Mouse (Mus musculus) forebrain, embryonic 13.5 days (tissue): Measurements from ENCODE around the gene Ampd1. TPM values are rescaled to one million over a fixed set of nuclear protein-coding genes. Genes with fewer than 3 reads are reported as not detected.

Experiments
- ATAC-seq: fragments of 200-750 bp; cut with Nextera tagmentation; 2 replicates; pipeline ENCODE4 v1.8.0; 2017
- H3K27ac ChIP-seq: fragments of 300-500 bp; sonication (generic); 2 replicates; pipeline ENCODE4 v1.5.1; 2015; ENCODE audit warnings: inconsistent platforms, mild to moderate bottlenecking, moderate library complexity
- H3K27me3 ChIP-seq: fragments of 300-500 bp; sonication (generic); 2 replicates; pipeline ENCODE4 v1.6.1; 2015; ENCODE audit warnings: mild to moderate bottlenecking, inconsistent platforms
- H3K36me3 ChIP-seq: fragments of 300-500 bp; sonication (generic); 2 replicates; pipeline ENCODE4 v1.6.1; 2015; ENCODE audit warnings: mild to moderate bottlenecking, inconsistent platforms; ENCODE audit not compliant: poor library complexity, severe bottlenecking
- H3K4me1 ChIP-seq: fragments of 300-500 bp; sonication (generic); 2 replicates; pipeline ENCODE4 v1.6.1; 2015; ENCODE audit warnings: inconsistent platforms
- H3K4me2 ChIP-seq: fragments of 300-500 bp; sonication (generic); 2 replicates; pipeline ENCODE4 v1.6.1; 2015; ENCODE audit warnings: inconsistent platforms, mild to moderate bottlenecking, moderate library complexity
- H3K4me3 ChIP-seq: fragments of 300-500 bp; sonication (generic); 2 replicates; pipeline ENCODE4 v1.5.1; 2015; ENCODE audit warnings: mild to moderate bottlenecking, inconsistent platforms
- H3K9ac ChIP-seq: fragments of 300-500 bp; sonication (generic); 2 replicates; pipeline ENCODE4 v1.6.1; 2015; ENCODE audit warnings: mild to moderate bottlenecking, inconsistent platforms
- H3K9me3 ChIP-seq: fragments of 300-500 bp; sonication (generic); replicated peaks from 2 replicates; pipeline ENCODE4 v1.6.1; 2016; ENCODE audit warnings: inconsistent platforms
- WGBS: fragments of 180-500 bp; shearing (Covaris S2); methylation state at CpG from one replicate; pipeline ENCODE4 v1.1.7; 2015; 5-methylcytosine and 5-hydroxymethylcytosine counted together
- polyA plus RNA-seq: library from polyadenylated mRNA; unstranded; fragments of >200 nt; fragmentation: Nextera tagmentation; extraction: Ambion mirVana; gene quantifications from 2 replicates; pipeline ENCODE4 v1.2.1, GENCODE M21; 2015

Ampd1 gene
- not detected in 2 replicates for polyA plus RNA-seq

DNA sequence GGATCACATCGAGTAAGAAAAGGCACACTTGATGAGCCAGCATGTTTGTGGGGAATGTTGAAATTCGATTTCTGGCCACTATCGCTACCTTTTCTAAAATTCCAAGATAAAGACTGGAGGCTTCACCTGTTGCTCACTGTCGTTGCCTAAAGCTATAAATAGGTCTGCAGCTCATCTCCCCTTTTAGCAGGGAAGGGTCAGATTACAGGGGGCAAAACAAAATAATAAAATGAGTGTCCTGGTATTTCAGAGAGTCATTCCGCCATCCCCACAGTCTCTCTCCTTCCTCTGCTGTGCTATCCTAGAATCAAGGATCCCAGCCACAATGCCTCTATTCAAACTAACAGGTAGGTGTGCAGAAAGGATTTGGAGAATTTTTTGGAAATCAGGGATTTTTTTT lies at the start of gene Ampd1:
Ampd1 (plus strand) TSS at position 244 of the 400 bp plus-strand sequence.
- no peak within 1 kb of the TSS for H3K27ac ChIP-seq
- 0 out of 2 replicates have a peak, but pooled peaks cover 2% of the 10 kb centered on the region for H3K27me3 ChIP-seq
- H3K36me3 ChIP-seq = peaks cover 6% of the 10 kb centered on the region
- no peak within 1 kb of the TSS for H3K4me3 ChIP-seq
- no peak within 1 kb of the TSS for H3K9ac ChIP-seq
- H3K4me1 ChIP-seq = no peaks in the 10 kb centered on the region
- 80% methylated on average over 5 of the region's 5 CpGs for WGBS
- no peak for ATAC-seq
- H3K4me2 ChIP-seq = no peak within 1 kb of the TSS
- H3K9me3 ChIP-seq = no peaks in the 10 kb centered on the region

DNA sequence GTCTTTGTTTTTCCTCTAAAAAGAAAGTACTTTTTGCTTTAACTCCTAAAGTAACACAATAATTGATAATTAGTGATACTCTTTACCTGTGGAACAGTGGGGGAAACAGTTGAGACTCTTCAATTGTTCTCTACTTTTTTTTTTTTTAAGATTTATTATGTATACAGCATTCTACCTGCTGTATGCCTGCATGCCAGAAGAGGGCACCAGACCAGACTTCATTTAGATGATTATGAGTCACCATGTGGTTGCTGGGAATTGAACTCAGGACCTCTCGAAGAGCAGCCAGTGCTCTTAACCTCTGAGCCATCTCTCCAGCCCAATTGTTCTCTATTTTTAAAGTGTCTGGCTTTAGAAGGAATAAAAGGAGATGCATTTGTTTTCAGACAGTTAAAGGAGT lies 47.6 kb upstream of the Ampd1 start:
- WGBS = 98% methylated on average over 1 of the region's 1 CpGs
- no peak for ATAC-seq

DNA sequence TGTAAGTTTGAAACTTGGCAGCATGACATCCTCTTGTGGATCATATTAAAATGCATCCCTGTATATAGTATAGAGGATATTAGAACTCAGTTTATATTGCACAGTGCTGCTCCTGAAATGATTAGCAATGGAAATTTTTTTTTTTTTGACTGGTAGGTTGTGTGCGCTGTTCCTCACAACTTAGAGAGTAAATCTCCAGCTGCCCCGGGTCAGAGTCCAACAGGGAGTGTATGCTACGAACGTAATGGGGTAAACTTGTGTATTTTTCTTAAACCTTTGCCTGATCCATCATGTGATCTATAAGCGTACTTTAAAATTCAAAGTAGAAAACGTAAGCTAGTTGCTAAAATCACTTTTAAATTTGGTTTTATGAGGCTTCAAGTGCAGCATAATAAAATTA lies 33.5 kb upstream of the Ampd1 start:
- Histone ChIP-seq H3K27ac (no peak overlapping the region), H3K9ac (no peak overlapping the region), H3K36me3 (peaks cover 61% of the 10 kb centered on the region), H3K4me3 (no peak overlapping the region), H3K9me3 (no peaks in the 10 kb centered on the region), H3K27me3 (no peaks in the 10 kb centered on the region), H3K4me2 (no peak overlapping the region), H3K4me1 (no peaks in the 10 kb centered on the region)
- ATAC-seq = no peak
- WGBS = 96% methylated on average over 6 of the region's 6 CpGs

More for the DNA sequence above, 47.6 kb upstream of the Ampd1 start:
- H3K4me1 ChIP-seq = peaks cover 13% of the 10 kb centered on the region
- no peak overlapping the region for H3K4me2 ChIP-seq
- H3K9me3 ChIP-seq = no peaks in the 10 kb centered on the region
- no peaks in the 10 kb centered on the region for H3K27me3 ChIP-seq
- no peak overlapping the region for H3K4me3 ChIP-seq
- H3K36me3 ChIP-seq = peaks cover 36% of the 10 kb centered on the region
- H3K27ac ChIP-seq = no peak overlapping the region
- no peak overlapping the region for H3K9ac ChIP-seq

DNA sequence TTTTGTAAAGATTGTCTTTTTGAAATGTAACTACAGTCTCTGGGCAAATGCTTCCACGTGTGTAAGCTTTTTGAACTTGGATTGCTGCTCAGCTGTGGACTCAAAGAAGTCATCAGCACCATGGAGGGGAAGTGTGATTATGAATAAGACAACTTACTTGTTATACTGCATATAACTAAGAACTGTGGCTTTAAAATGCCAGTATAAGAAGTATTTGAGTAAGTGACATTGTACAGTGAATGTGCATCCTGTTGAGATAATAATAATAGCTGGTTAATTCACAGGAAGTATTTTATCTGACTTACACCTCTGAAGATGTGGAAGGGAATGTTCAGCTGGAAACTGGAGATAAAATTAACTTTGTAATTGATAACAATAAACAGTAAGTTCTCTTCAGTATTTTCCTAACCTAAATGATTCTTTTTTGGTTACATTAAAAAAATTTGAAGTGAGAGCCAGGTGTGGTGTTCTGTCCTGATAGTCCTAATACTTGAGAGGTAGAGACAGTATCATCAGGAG lies 32.9 kb upstream of the Ampd1 start:
- ATAC-seq = no peak
- H3K27ac ChIP-seq = no peak overlapping the region
- no peaks in the 10 kb centered on the region for H3K4me1 ChIP-seq
- H3K9ac ChIP-seq = no peak overlapping the region
- H3K9me3 ChIP-seq = no peaks in the 10 kb centered on the region
- no peak overlapping the region for H3K4me2 ChIP-seq
- 82% methylated on average over 1 of the region's 1 CpGs for WGBS
- no peak overlapping the region for H3K4me3 ChIP-seq
- H3K36me3 ChIP-seq = peaks cover 66% of the 10 kb centered on the region
- no peaks in the 10 kb centered on the region for H3K27me3 ChIP-seq

GRCm38 (mm10) chr3:103056016-103056595 lies 17.7 kb upstream of the Ampd1 start:
- 94% methylated on average over 5 of the region's 5 CpGs for WGBS
- Histone ChIP-seq H3K4me2 (no peak overlapping the region), H3K9me3 (no peaks in the 10 kb centered on the region), H3K4me3 (no peak overlapping the region), H3K27ac (no peak overlapping the region), H3K9ac (no peak overlapping the region), H3K36me3 (peaks cover 64% of the 10 kb centered on the region), H3K4me1 (peaks cover 8% of the 10 kb centered on the region), H3K27me3 (no peaks in the 10 kb centered on the region)
- ATAC-seq = no peak

- Histone ChIP-seq H3K4me3 (peak overlapping the region; percentile 79), H3K4me2 (peak overlapping the region; percentile 65), H3K36me3 (peaks cover 65% of the 10 kb centered on the region), H3K4me1 (peaks cover 8% of the 10 kb centered on the region), H3K27ac (peak overlapping the region; percentile 63), H3K9me3 (no peaks in the 10 kb centered on the region), H3K27me3 (no peaks in the 10 kb centered on the region), H3K9ac (peak overlapping the region; percentile 86)
- ATAC-seq = peak; percentile 60
- under 1% methylated on average over 10 of the region's 10 CpGs for WGBS
Observed at GRCm38 (mm10) chr3:103057752-103058151, 16.1 kb upstream of the Ampd1 start.

DNA sequence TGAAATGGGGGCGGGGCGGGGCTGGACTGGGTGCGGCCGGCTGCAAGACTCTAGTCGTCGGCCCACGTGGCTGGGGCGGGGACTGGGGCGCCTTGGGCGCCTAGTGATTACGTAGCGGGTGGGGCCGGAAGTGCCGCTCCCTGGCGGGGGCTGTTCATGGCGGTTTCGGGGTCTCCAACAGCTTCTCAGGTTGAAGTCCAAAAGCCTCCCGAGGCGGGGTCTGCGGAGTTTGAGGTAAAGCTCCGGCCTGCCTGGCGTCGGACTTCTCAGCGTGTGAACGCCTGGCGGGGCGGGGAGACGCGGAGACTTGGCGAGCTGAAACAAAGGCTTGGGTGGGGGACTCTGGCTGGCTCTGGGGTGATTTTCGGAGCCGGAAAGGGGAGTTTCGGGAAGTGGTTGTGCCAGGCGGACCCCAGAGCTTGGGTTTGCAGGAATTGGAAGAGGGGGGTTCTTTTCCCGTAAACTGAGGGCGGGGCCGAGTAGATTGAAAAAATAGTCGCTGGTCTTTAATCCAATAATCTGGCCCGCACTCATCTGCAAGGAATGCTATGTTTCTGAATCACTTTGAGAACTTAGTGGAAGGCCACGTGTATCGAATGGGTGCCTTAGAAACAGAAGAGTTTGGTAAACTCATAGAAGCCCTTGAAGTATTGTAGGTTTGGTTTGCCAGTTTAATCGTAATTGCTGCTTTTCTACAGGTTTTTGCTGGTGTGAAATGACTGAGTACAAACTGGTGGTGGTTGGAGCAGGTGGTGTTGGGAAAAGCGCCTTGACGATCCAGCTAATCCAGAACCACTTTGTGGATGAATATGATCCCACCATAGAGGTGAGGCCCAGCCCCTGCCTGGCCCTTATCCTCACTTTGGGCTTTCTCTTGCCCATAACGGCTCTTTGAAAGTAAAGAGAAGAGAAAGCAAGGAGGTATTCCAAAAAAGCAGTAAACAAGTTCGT lies 15.3 kb upstream of the Ampd1 start, which contains the start of gene Nras:
Nras (plus strand) TSS at position 79 of the 951 bp plus-strand sequence.
- 2% methylated on average over 46 of the region's 46 CpGs for WGBS
- peak; percentile 99 for ATAC-seq

DNA sequence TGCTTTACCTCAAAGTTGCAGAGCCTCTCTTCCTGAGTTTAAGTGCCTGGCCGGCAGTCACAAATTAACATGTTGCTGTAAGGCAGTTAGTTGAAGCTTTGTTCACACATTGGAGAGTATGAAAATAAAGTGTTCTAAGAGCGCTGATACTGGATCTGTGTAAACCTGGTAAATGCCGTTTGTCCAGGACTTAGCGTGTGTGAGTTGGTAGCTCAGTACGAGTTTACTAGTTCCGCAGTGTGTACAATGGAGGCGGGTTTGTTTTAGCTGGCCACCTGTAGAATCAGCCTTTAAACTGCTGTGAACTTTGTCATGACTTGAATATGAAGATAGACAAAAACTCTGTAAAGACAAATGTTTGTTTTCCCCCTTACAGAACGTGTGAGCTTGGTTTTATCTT lies 6.9 kb upstream of the Ampd1 start:
- no peak overlapping the region for H3K4me2 ChIP-seq
- no peaks in the 10 kb centered on the region for H3K9me3 ChIP-seq
- no peak for ATAC-seq
- peaks cover 70% of the 10 kb centered on the region for H3K36me3 ChIP-seq
- no peaks in the 10 kb centered on the region for H3K4me1 ChIP-seq
- H3K4me3 ChIP-seq = no peak overlapping the region
- 93% methylated on average over 8 of the region's 8 CpGs for WGBS
- no peak overlapping the region for H3K27ac ChIP-seq
- no peak overlapping the region for H3K9ac ChIP-seq
- no peaks in the 10 kb centered on the region for H3K27me3 ChIP-seq

More for the DNA sequence above, 15.3 kb upstream of the Ampd1 start, which contains the start of gene Nras:
- peak within 1 kb of the TSS; percentile 95 for H3K27ac ChIP-seq
- H3K36me3 ChIP-seq = peaks cover 67% of the 10 kb centered on the region
- peaks cover 8% of the 10 kb centered on the region for H3K4me1 ChIP-seq
- peak within 1 kb of the TSS; percentile 65 for H3K4me2 ChIP-seq
- no peaks in the 10 kb centered on the region for H3K27me3 ChIP-seq
- H3K9ac ChIP-seq = peak within 1 kb of the TSS; percentile 86
- peak within 1 kb of the TSS; percentile 79 for H3K4me3 ChIP-seq
- no peaks in the 10 kb centered on the region for H3K9me3 ChIP-seq

DNA sequence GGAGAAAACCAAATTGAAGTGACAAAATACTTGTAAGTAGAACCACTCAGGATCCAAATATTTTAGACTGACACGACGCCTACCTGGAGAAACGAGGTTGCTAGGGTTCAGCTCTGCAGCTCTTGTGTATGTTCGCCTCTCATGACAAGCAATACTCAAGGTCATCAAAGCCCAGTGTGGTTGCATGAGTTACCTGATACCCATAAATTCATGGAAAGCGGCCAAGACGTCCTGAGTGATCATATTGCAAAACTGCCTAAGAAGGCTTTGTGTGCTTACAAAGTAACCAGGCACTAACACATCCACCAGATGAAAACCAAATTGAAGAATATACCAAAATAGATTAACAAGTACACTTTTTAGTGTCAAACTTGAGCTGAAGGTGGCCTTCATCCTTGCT lies 4.8 kb upstream of the Ampd1 start:
- no peak for ATAC-seq
- no peak overlapping the region for H3K4me3 ChIP-seq
- H3K4me1 ChIP-seq = no peaks in the 10 kb centered on the region
- no peaks in the 10 kb centered on the region for H3K27me3 ChIP-seq
- no peak overlapping the region for H3K27ac ChIP-seq
- H3K9me3 ChIP-seq = no peaks in the 10 kb centered on the region
- H3K9ac ChIP-seq = no peak overlapping the region
- 94% methylated on average over 6 of the region's 6 CpGs for WGBS
- H3K36me3 ChIP-seq = peaks cover 50% of the 10 kb centered on the region
- no peak overlapping the region for H3K4me2 ChIP-seq

DNA sequence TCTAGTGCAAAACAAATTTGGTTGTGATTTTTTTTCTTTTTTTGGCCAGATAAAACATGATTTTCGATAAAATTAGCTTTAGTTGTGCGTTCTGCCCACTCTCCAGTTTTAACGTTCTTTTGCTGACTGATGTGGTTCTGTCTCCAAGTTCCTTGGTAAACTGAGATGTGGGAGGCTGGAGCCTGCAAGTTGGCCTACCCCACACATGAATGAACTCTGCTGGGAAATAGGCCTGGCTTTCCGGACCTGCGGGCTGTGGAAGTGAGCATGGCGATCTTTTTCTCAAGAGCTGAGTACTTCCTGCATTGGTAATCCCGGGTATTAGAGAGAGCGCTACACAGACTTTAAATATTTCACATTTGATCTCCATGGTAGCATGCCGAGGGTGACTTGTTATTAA lies 2.1 kb downstream of the Ampd1 start:
- no peak for ATAC-seq
- 89% methylated on average over 9 of the region's 9 CpGs for WGBS
- Histone ChIP-seq H3K9me3 (no peaks in the 10 kb centered on the region), H3K4me2 (no peak overlapping the region), H3K27ac (no peak overlapping the region), H3K9ac (no peak overlapping the region), H3K4me1 (no peaks in the 10 kb centered on the region), H3K4me3 (no peak overlapping the region), H3K27me3 (0 out of 2 replicates have a peak, but pooled peaks cover 2% of the 10 kb centered on the region), H3K36me3 (no peaks in the 10 kb centered on the region)

DNA sequence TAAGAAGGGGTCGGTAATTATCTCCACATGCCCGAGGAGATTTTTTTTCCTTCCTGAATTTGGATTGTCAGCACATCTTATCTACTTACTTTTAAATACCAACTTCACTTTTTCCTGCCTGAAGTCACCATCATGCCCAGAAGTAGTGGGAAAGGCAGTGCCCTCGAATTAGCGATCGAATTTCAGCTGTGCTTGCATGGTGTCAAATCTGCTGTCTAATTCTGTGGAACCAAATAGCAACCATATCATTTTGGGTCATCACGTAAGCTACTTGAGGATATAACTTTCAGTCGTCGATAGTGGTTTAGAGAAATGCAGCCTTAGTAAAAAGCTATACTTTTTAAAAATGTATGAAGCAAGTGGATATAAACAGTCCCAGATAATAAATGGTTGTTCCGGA lies 2.7 kb downstream of the Ampd1 start:
- Histone ChIP-seq H3K4me3 (no peak overlapping the region), H3K36me3 (no peaks in the 10 kb centered on the region), H3K4me1 (no peaks in the 10 kb centered on the region), H3K27me3 (0 out of 2 replicates have a peak, but pooled peaks cover 2% of the 10 kb centered on the region), H3K27ac (no peak overlapping the region), H3K4me2 (no peak overlapping the region), H3K9ac (no peak overlapping the region), H3K9me3 (no peaks in the 10 kb centered on the region)
- 95% methylated on average over 9 of the region's 9 CpGs for WGBS
- no peak for ATAC-seq

GRCm38 (mm10) chr3:103079301-103079700 lies 5.5 kb downstream of the Ampd1 start:
- Histone ChIP-seq H3K27ac (no peak overlapping the region), H3K27me3 (0 out of 2 replicates have a peak, but pooled peaks cover 2% of the 10 kb centered on the region), H3K4me1 (no peaks in the 10 kb centered on the region), H3K9ac (no peak overlapping the region), H3K36me3 (no peaks in the 10 kb centered on the region), H3K9me3 (no peaks in the 10 kb centered on the region), H3K4me2 (no peak overlapping the region), H3K4me3 (no peak overlapping the region)
- WGBS = 91% methylated on average over 8 of the region's 9 CpGs
- ATAC-seq = no peak
